Mouse (Mus musculus): ENCODE data around the gene Nrbf2.

Gene Nrbf2

GRCm38 (mm10) chr10:67295938-67296466, 10.9 kb upstream of the Nrbf2 start:
- in situ Hi-C loops (cut with MboI; ENCODE audit: low sequenced_read_pairs), result no loop called here

- in situ Hi-C loops (cut with MboI; ENCODE audit: low sequenced_read_pairs), result no loop called here
These were observed 10.2 kb upstream of the Nrbf2 start for GRCm38 (mm10) chr10:67295331-67295730.

GRCm38 (mm10) chr10:67291087-67291486, 6.0 kb upstream of the Nrbf2 start:
- in situ Hi-C loops (cut with MboI; ENCODE audit: low sequenced_read_pairs), result no loop called here

GRCm38 (mm10) chr10:67290622-67291021, 5.5 kb upstream of the Nrbf2 start:
- in situ Hi-C loops (cut with MboI; ENCODE audit: low sequenced_read_pairs), result no loop called here

GRCm38 (mm10) chr10:67287877-67288276, 2.8 kb upstream of the Nrbf2 start:
- in situ Hi-C loops (cut with MboI; ENCODE audit: low sequenced_read_pairs), result no loop called here

GRCm38 (mm10) chr10:67284761-67285175, 337 bp downstream of the Nrbf2 start:
- in situ Hi-C loops (cut with MboI; ENCODE audit: low sequenced_read_pairs), result no loop called here

GRCm38 (mm10) chr10:67284311-67284710, 794 bp downstream of the Nrbf2 start:
- in situ Hi-C loops (cut with MboI; ENCODE audit: low sequenced_read_pairs), result no loop called here

- in situ Hi-C loops (cut with MboI; ENCODE audit: low sequenced_read_pairs), result no loop called here
These were observed 1.6 kb downstream of the Nrbf2 start for GRCm38 (mm10) chr10:67283516-67283915.

- in situ Hi-C loops (cut with MboI; ENCODE audit: low sequenced_read_pairs), result no loop called here
These were observed 2.6 kb downstream of the Nrbf2 start for GRCm38 (mm10) chr10:67282531-67282930.

GRCm38 (mm10) chr10:67281852-67282251, 3.3 kb downstream of the Nrbf2 start:
- in situ Hi-C loops (cut with MboI; ENCODE audit: low sequenced_read_pairs), result no loop called here

- in situ Hi-C loops (cut with MboI; ENCODE audit: low sequenced_read_pairs), result no loop called here
These were observed 9.2 kb downstream of the Nrbf2 start for GRCm38 (mm10) chr10:67275916-67276315.

- in situ Hi-C loops (cut with MboI; ENCODE audit: low sequenced_read_pairs), result no loop called here
These were observed 20.3 kb downstream of the Nrbf2 start for GRCm38 (mm10) chr10:67264852-67265251.

GRCm38 (mm10) chr10:67253115-67253514, 32.0 kb downstream of the Nrbf2 start:
- in situ Hi-C loops (cut with MboI; ENCODE audit: low sequenced_read_pairs), result no loop called here

- in situ Hi-C loops (cut with MboI; ENCODE audit: low sequenced_read_pairs), result no loop called here
These were observed 32.8 kb downstream of the Nrbf2 start for GRCm38 (mm10) chr10:67252353-67252752.

GRCm38 (mm10) chr10:67250846-67251245, 34.3 kb downstream of the Nrbf2 start:
- in situ Hi-C loops (cut with MboI; ENCODE audit: low sequenced_read_pairs), result no loop called here

GRCm38 (mm10) chr10:67249486-67249885, 35.6 kb downstream of the Nrbf2 start:
- in situ Hi-C loops (cut with MboI; ENCODE audit: low sequenced_read_pairs), result loop anchor here (25.0 kb wide), 1 partner anchor 337 kb away; no protein-coding TSS in a partner anchor

- in situ Hi-C loops (cut with MboI; ENCODE audit: low sequenced_read_pairs), result loop anchor here (25.0 kb wide), 1 partner anchor 335 kb away; no protein-coding TSS in a partner anchor
These were observed 38.0 kb downstream of the Nrbf2 start for GRCm38 (mm10) chr10:67247145-67247544.

- in situ Hi-C loops (cut with MboI; ENCODE audit: low sequenced_read_pairs), result loop anchor here (25.0 kb wide), 1 partner anchor 318 kb away; no protein-coding TSS in a partner anchor
These were observed 54.7 kb downstream of the Nrbf2 start for GRCm38 (mm10) chr10:67230439-67230838.

- in situ Hi-C loops (cut with MboI; ENCODE audit: low sequenced_read_pairs), result loop anchor here (25.0 kb wide), 1 partner anchor 314 kb away; no protein-coding TSS in a partner anchor
These were observed 58.6 kb downstream of the Nrbf2 start for GRCm38 (mm10) chr10:67226543-67226942.

GRCm38 (mm10) chr10:67226109-67226508, 59.0 kb downstream of the Nrbf2 start:
- in situ Hi-C loops (cut with MboI; ENCODE audit: low sequenced_read_pairs), result loop anchor here (25.0 kb wide), 1 partner anchor 314 kb away; no protein-coding TSS in a partner anchor

GRCm38 (mm10) chr10:67225528-67225927, 59.6 kb downstream of the Nrbf2 start:
- in situ Hi-C loops (cut with MboI; ENCODE audit: low sequenced_read_pairs), result loop anchor here (25.0 kb wide), 1 partner anchor 313 kb away; no protein-coding TSS in a partner anchor

- in situ Hi-C loops (cut with MboI; ENCODE audit: low sequenced_read_pairs), result no loop called here
These were observed 61.2 kb downstream of the Nrbf2 start for GRCm38 (mm10) chr10:67223942-67224341.

GRCm38 (mm10) chr10:67221284-67221683, 63.8 kb downstream of the Nrbf2 start:
- in situ Hi-C loops (cut with MboI; ENCODE audit: low sequenced_read_pairs), result no loop called here
